Mouse (Mus musculus) lung, embryonic 16.5 days (tissue): ENCODE measurements around the gene Tex44. TPM values are rescaled to one million over a fixed set of nuclear protein-coding genes. Genes with fewer than 3 reads are reported as not detected.
A peak's percentile ranks its signal among the peaks of the same experiment; 100 is the strongest.
"Not testable (repeated sequence)": the region's sequence is repeated elsewhere in the genome, so short reads cannot be mapped to it uniquely, and the experiment has no call there.

Source experiments
- ATAC-seq: fragments of 200-750 bp; cut with Nextera tagmentation; 2 replicates; pipeline ENCODE4 v1.8.0; 2017; ENCODE audit warnings: low read depth, mild to moderate bottlenecking, moderate library complexity
- H3K27ac ChIP-seq: fragments of 300-500 bp; sonication (generic); 2 replicates; pipeline ENCODE4 v1.5.1; 2014; ENCODE audit warnings: mild to moderate bottlenecking, control low read depth, low read length
- H3K27me3 ChIP-seq: fragments of 300-500 bp; sonication (generic); 2 replicates; pipeline ENCODE4 v1.6.1; 2014; ENCODE audit warnings: low read depth, low read length, mixed read lengths; ENCODE audit not compliant: control insufficient read depth, insufficient read depth
- H3K36me3 ChIP-seq: fragments of 300-500 bp; sonication (generic); 2 replicates; pipeline ENCODE4 v1.6.1; 2014; ENCODE audit warnings: low read length; ENCODE audit not compliant: control insufficient read depth, insufficient read depth
- H3K4me1 ChIP-seq: fragments of 300-500 bp; sonication (generic); replicated peaks from 2 replicates; pipeline ENCODE4 v1.6.1; 2014; ENCODE audit warnings: low read length, mixed read lengths; ENCODE audit not compliant: control insufficient read depth, insufficient read depth
- H3K4me2 ChIP-seq: fragments of 300-500 bp; sonication (generic); 2 replicates; pipeline ENCODE4 v1.6.1; 2014; ENCODE audit warnings: low read depth, low read length, control low read depth
- H3K4me3 ChIP-seq: fragments of 300-500 bp; sonication (generic); 2 replicates; pipeline ENCODE4 v1.5.1; 2014; ENCODE audit warnings: mild to moderate bottlenecking, low read length, control low read depth
- H3K9ac ChIP-seq: fragments of 300-500 bp; sonication (generic); 2 replicates; pipeline ENCODE4 v1.6.1; 2014; ENCODE audit warnings: low read length, control low read depth
- H3K9me3 ChIP-seq: fragments of 300-500 bp; sonication (generic); 2 replicates; pipeline ENCODE4 v1.6.1; 2016; ENCODE audit warnings: low read length; ENCODE audit not compliant: control insufficient read depth
- WGBS: fragments of 180-500 bp; shearing (Covaris S2); extraction: QIAGEN DNeasy Blood & Tissue Kit; methylation state at CpG from one replicate; pipeline ENCODE4 v1.1.7; 2014; 5-methylcytosine and 5-hydroxymethylcytosine counted together
- polyA plus RNA-seq: library from polyadenylated mRNA; unstranded; fragments of >200 nt; fragmentation: Nextera tagmentation; extraction: Ambion mirVana; gene quantifications from 2 replicates; pipeline ENCODE4 v1.2.1, GENCODE M21; 2015

Gene Tex44
- polyA plus RNA-seq, 1 experiment from 2014 or later, result not detected

GRCm38 (mm10) chr1:86471504-86471961 lies 45.4 kb downstream of the Tex44 start:
- Histone ChIP-seq H3K9ac (peak overlapping the region; percentile 65; the same call in 1 of the 2 replicates), H3K4me3 (peak overlapping the region; percentile 17), H3K4me1 (peaks cover 34% of the 10 kb centered on the region), H3K4me2 (peak overlapping the region; percentile 37; the same call in 1 of the 2 replicates), H3K27ac (peak overlapping the region; percentile 98)
- not testable (repeated sequence) for H3K27me3 ChIP-seq, ATAC-seq, H3K9me3 ChIP-seq, H3K36me3 ChIP-seq
- WGBS, result 67% methylated on average over 11 of the region's 11 CpGs

- Histone ChIP-seq H3K27me3 (no peaks in the 10 kb centered on the region), H3K27ac (peak overlapping the region; percentile 98), H3K4me1 (peaks cover 34% of the 10 kb centered on the region), H3K4me3 (peak overlapping the region; percentile 17), H3K36me3 (no peaks in the 10 kb centered on the region), H3K4me2 (peak overlapping the region; percentile 37), H3K9ac (peak overlapping the region; percentile 65), H3K9me3 (no peaks in the 10 kb centered on the region)
- 5% methylated on average over 31 of the region's 31 CpGs for WGBS
- ATAC-seq, result peak; percentile 81
Measured at GRCm38 (mm10) chr1:86472197-86472952, 46.2 kb downstream of the Tex44 start.

- H3K27ac ChIP-seq, result peak overlapping the region; percentile 98
- no peaks in the 10 kb centered on the region for H3K36me3 ChIP-seq
- ATAC-seq, result no peak
- 85% methylated on average over 18 of the region's 18 CpGs for WGBS
- peak overlapping the region; percentile 65 for H3K9ac ChIP-seq
- H3K4me2 ChIP-seq, result peak overlapping the region; percentile 37
- H3K4me3 ChIP-seq, result no peak overlapping the region
- no peaks in the 10 kb centered on the region for H3K9me3 ChIP-seq
- H3K27me3 ChIP-seq, result no peaks in the 10 kb centered on the region
- H3K4me1 ChIP-seq, result peaks cover 34% of the 10 kb centered on the region
Measured at GRCm38 (mm10) chr1:86473109-86473760, 47.1 kb downstream of the Tex44 start.

Other genes starting within 250 kb of the Tex44 start
- gene B3gnt7, start 123.5 kb upstream of the Tex44 start, polyA plus RNA-seq, result 4.5 and 4.7 TPM in 2 replicates
- gene Ncl, start 66.9 kb upstream of the Tex44 start, polyA plus RNA-seq, result 315 and 344 TPM in 2 replicates
- gene Nmur1, start 101 bp upstream of the Tex44 start, polyA plus RNA-seq, result 0.49 and 0.63 TPM in 2 replicates
- 2,358 and 2,609 TPM in 2 replicates for gene Ptma, start 100.4 kb downstream of the Tex44 start, polyA plus RNA-seq
- gene Pde6d, start 156.3 kb downstream of the Tex44 start, polyA plus RNA-seq, result 46.9 and 50.2 TPM in 2 replicates
- gene Cops7b, start 156.6 kb downstream of the Tex44 start, polyA plus RNA-seq, result 34.1 and 35.1 TPM in 2 replicates
- 0.96 and 1.4 TPM in 2 replicates for gene Nppc, start 244.2 kb downstream of the Tex44 start, polyA plus RNA-seq